Mouse (Mus musculus) liver, embryonic 15.5 days (tissue): ENCODE data around the gene Slc9c1. TPM values are rescaled to one million over a fixed set of nuclear protein-coding genes. Genes with fewer than 3 reads are reported as not detected.
A peak's percentile ranks its signal among the peaks of the same experiment; 100 is the strongest.

Experiments used
- ATAC-seq: fragments of 200-750 bp; cut with Nextera tagmentation; 2 replicates; pipeline ENCODE4 v1.8.0; 2017; ENCODE audit warnings: moderate number of reproducible peaks, mild to moderate bottlenecking, moderate library complexity; ENCODE audit not compliant: insufficient read depth
- H3K27ac ChIP-seq: fragments of 300-500 bp; sonication (generic); replicated peaks from 2 replicates; pipeline ENCODE4 v1.5.1; 2015; ENCODE audit warnings: mild to moderate bottlenecking, inconsistent platforms
- H3K27me3 ChIP-seq: fragments of 300-500 bp; sonication (generic); 2 replicates; pipeline ENCODE4 v1.6.1; 2015; ENCODE audit warnings: mild to moderate bottlenecking, inconsistent platforms
- H3K36me3 ChIP-seq: fragments of 300-500 bp; sonication (generic); replicated peaks from 2 replicates; pipeline ENCODE4 v1.6.1; 2015; ENCODE audit warnings: moderate library complexity, mild to moderate bottlenecking, inconsistent platforms
- H3K4me1 ChIP-seq: fragments of 300-500 bp; sonication (generic); replicated peaks from 2 replicates; pipeline ENCODE4 v1.6.1; 2015; ENCODE audit warnings: inconsistent platforms
- H3K4me2 ChIP-seq: fragments of 300-500 bp; sonication (generic); 2 replicates; pipeline ENCODE4 v1.6.1; 2015; ENCODE audit warnings: moderate library complexity, mild to moderate bottlenecking, inconsistent platforms
- H3K4me3 ChIP-seq: fragments of 300-500 bp; sonication (generic); replicated peaks from 2 replicates; pipeline ENCODE4 v1.5.1; 2015; ENCODE audit warnings: mild to moderate bottlenecking, inconsistent platforms
- H3K9ac ChIP-seq: fragments of 300-500 bp; sonication (generic); 2 replicates; pipeline ENCODE4 v1.6.1; 2015; ENCODE audit warnings: moderate library complexity, mild to moderate bottlenecking, inconsistent platforms
- H3K9me3 ChIP-seq: fragments of 300-500 bp; sonication (generic); replicated peaks from 2 replicates; pipeline ENCODE4 v1.6.1; 2016; ENCODE audit warnings: inconsistent platforms
- WGBS: fragments of 180-500 bp; shearing (Covaris S2); methylation state at CpG from one replicate; pipeline ENCODE4 v1.1.7; 2015; ENCODE audit warnings: mixed read lengths; ENCODE audit not compliant: insufficient replicate concordance; 5-methylcytosine and 5-hydroxymethylcytosine counted together
- polyA plus RNA-seq: library from polyadenylated mRNA; unstranded; fragments of >200 nt; fragmentation: Nextera tagmentation; extraction: Ambion mirVana; gene quantifications from 2 replicates; pipeline ENCODE4 v1.2.1, GENCODE M21; 2015

Gene Slc9c1
- polyA plus RNA-seq, 1 experiment from 2014 or later, result not detected

GRCm38 (mm10) chr16:45625342-45625741 lies 90.2 kb downstream of the Slc9c1 start:
- H3K27ac ChIP-seq, result no peak overlapping the region
- no peaks in the 10 kb centered on the region for H3K36me3 ChIP-seq
- no peak overlapping the region for H3K4me3 ChIP-seq
- ATAC-seq, result no peak
- no peak overlapping the region for H3K9ac ChIP-seq
- no peaks in the 10 kb centered on the region for H3K9me3 ChIP-seq
- no peak overlapping the region for H3K4me2 ChIP-seq
- H3K4me1 ChIP-seq, result no peaks in the 10 kb centered on the region; the same call in 1 of the 2 replicates
- 40% methylated on average over 2 of the region's 2 CpGs for WGBS
- H3K27me3 ChIP-seq, result no peaks in the 10 kb centered on the region

GRCm38 (mm10) chr16:45629497-45630105 lies 94.5 kb downstream of the Slc9c1 start:
- Histone ChIP-seq H3K4me2 (no peak overlapping the region), H3K9ac (no peak overlapping the region), H3K4me1 (no peaks in the 10 kb centered on the region), H3K27me3 (no peaks in the 10 kb centered on the region), H3K9me3 (no peaks in the 10 kb centered on the region), H3K27ac (no peak overlapping the region), H3K36me3 (no peaks in the 10 kb centered on the region), H3K4me3 (no peak overlapping the region)
- ATAC-seq, result no peak
- WGBS, result 60% methylated on average over 8 of the region's 8 CpGs

GRCm38 (mm10) chr16:45630347-45630960 lies 95.3 kb downstream of the Slc9c1 start:
- no peak overlapping the region for H3K4me3 ChIP-seq
- H3K27ac ChIP-seq, result no peak overlapping the region
- no peaks in the 10 kb centered on the region for H3K27me3 ChIP-seq
- no peaks in the 10 kb centered on the region for H3K36me3 ChIP-seq
- no peaks in the 10 kb centered on the region for H3K4me1 ChIP-seq
- 45% methylated on average over 5 of the region's 5 CpGs for WGBS
- no peak overlapping the region for H3K9ac ChIP-seq
- ATAC-seq, result no peak
- no peaks in the 10 kb centered on the region for H3K9me3 ChIP-seq
- no peak overlapping the region for H3K4me2 ChIP-seq

GRCm38 (mm10) chr16:45632420-45632819 lies 97.3 kb downstream of the Slc9c1 start:
- Histone ChIP-seq H3K4me2 (no peak overlapping the region), H3K9ac (no peak overlapping the region), H3K27me3 (no peaks in the 10 kb centered on the region), H3K9me3 (no peaks in the 10 kb centered on the region), H3K27ac (no peak overlapping the region), H3K4me3 (no peak overlapping the region), H3K4me1 (no peaks in the 10 kb centered on the region), H3K36me3 (no peaks in the 10 kb centered on the region)
- ATAC-seq, result no peak
- WGBS, result 74% methylated on average over 4 of the region's 4 CpGs

GRCm38 (mm10) chr16:45635826-45636225 lies 100.7 kb downstream of the Slc9c1 start:
- Histone ChIP-seq H3K27me3 (no peaks in the 10 kb centered on the region), H3K4me3 (no peak overlapping the region), H3K4me2 (no peak overlapping the region), H3K4me1 (no peaks in the 10 kb centered on the region), H3K9me3 (no peaks in the 10 kb centered on the region), H3K36me3 (no peaks in the 10 kb centered on the region), H3K27ac (no peak overlapping the region), H3K9ac (no peak overlapping the region)
- 58% methylated on average over 2 of the region's 2 CpGs for WGBS
- ATAC-seq, result no peak

GRCm38 (mm10) chr16:45640070-45640762 lies 105.1 kb downstream of the Slc9c1 start:
- WGBS, result 71% methylated on average over 10 of the region's 10 CpGs
- Histone ChIP-seq H3K4me2 (no peak overlapping the region), H3K27ac (no peak overlapping the region), H3K4me3 (no peak overlapping the region), H3K9ac (no peak overlapping the region), H3K9me3 (no peaks in the 10 kb centered on the region), H3K4me1 (no peaks in the 10 kb centered on the region), H3K27me3 (no peaks in the 10 kb centered on the region), H3K36me3 (no peaks in the 10 kb centered on the region)
- ATAC-seq, result no peak

- H3K36me3 ChIP-seq, result no peaks in the 10 kb centered on the region
- no peaks in the 10 kb centered on the region for H3K9me3 ChIP-seq
- no peaks in the 10 kb centered on the region for H3K4me1 ChIP-seq
- H3K4me3 ChIP-seq, result no peak overlapping the region
- no peak overlapping the region for H3K9ac ChIP-seq
- no peak overlapping the region for H3K27ac ChIP-seq
- ATAC-seq, result no peak
- no peaks in the 10 kb centered on the region for H3K27me3 ChIP-seq
- H3K4me2 ChIP-seq, result no peak overlapping the region
- 56% methylated on average over 3 of the region's 3 CpGs for WGBS
Measured at GRCm38 (mm10) chr16:45641301-45641700, 106.2 kb downstream of the Slc9c1 start.

- Histone ChIP-seq H3K9me3 (no peaks in the 10 kb centered on the region), H3K9ac (no peak overlapping the region), H3K4me1 (no peaks in the 10 kb centered on the region), H3K36me3 (no peaks in the 10 kb centered on the region), H3K4me3 (no peak overlapping the region), H3K27ac (no peak overlapping the region), H3K27me3 (no peaks in the 10 kb centered on the region), H3K4me2 (no peak overlapping the region)
- ATAC-seq, result no peak
- 48% methylated on average over 3 of the region's 3 CpGs for WGBS
Measured at GRCm38 (mm10) chr16:45643944-45644343, 108.8 kb downstream of the Slc9c1 start.

GRCm38 (mm10) chr16:45644380-45644779 lies 109.3 kb downstream of the Slc9c1 start:
- H3K9ac ChIP-seq, result no peak overlapping the region
- no peaks in the 10 kb centered on the region for H3K4me1 ChIP-seq
- no peak overlapping the region for H3K4me3 ChIP-seq
- no peaks in the 10 kb centered on the region for H3K27me3 ChIP-seq
- WGBS, result 24% methylated on average over 6 of the region's 6 CpGs
- no peaks in the 10 kb centered on the region for H3K36me3 ChIP-seq
- ATAC-seq, result 0 out of 2 replicates have a peak, but pooled peaks have one; percentile 31
- H3K27ac ChIP-seq, result no peak overlapping the region
- no peak overlapping the region for H3K4me2 ChIP-seq
- H3K9me3 ChIP-seq, result no peaks in the 10 kb centered on the region

GRCm38 (mm10) chr16:45651497-45651896 lies 116.4 kb downstream of the Slc9c1 start:
- no peak overlapping the region for H3K4me2 ChIP-seq
- H3K36me3 ChIP-seq, result no peaks in the 10 kb centered on the region
- no peaks in the 10 kb centered on the region for H3K9me3 ChIP-seq
- no peak overlapping the region for H3K27ac ChIP-seq
- no peak for ATAC-seq
- H3K9ac ChIP-seq, result no peak overlapping the region
- H3K4me3 ChIP-seq, result no peak overlapping the region
- H3K4me1 ChIP-seq, result peaks cover 12% of the 10 kb centered on the region
- H3K27me3 ChIP-seq, result no peaks in the 10 kb centered on the region
- WGBS, result 41% methylated on average over 2 of the region's 2 CpGs
